Mouse (Mus musculus) ES-E14 (cell line): ENCODE measurements around the gene Gm3646. TPM values are rescaled to one million over a fixed set of nuclear protein-coding genes. Genes with fewer than 3 reads are reported as not detected.

Experiments used
- DNase-seq: peaks from one replicate; pipeline ENCODE4 v3.0.0-alpha.2; 2013; ENCODE audit warnings: low read depth, low spot score
- H3K27ac ChIP-seq: 2 replicates; pipeline ENCODE4 v1.5.1; 2012; ENCODE audit warnings: low read depth, mild to moderate bottlenecking, low read length, moderate library complexity, mixed read lengths; ENCODE audit not compliant: poor library complexity, insufficient read depth, severe bottlenecking
- H3K36me3 ChIP-seq: 2 replicates; pipeline ENCODE4 v1.6.1; 2012; ENCODE audit warnings: mild to moderate bottlenecking, low read length, moderate library complexity, mixed read lengths; ENCODE audit not compliant: control insufficient read depth, poor library complexity, insufficient read depth, severe bottlenecking
- H3K4me1 ChIP-seq, 2 experiments: fragments of 150-350 bp in 1 of 2; sonication (generic) in 1 of 2; 2 replicates each; pipeline ENCODE4 v1.6.1; 2012; ENCODE audit warnings: low read length in 2 of 2, mild to moderate bottlenecking in 1 of 2, mixed read lengths in 1 of 2; ENCODE audit not compliant: control insufficient read depth in 2 of 2, insufficient read depth in 2 of 2, poor library complexity in 1 of 2
- H3K4me3 ChIP-seq, 2 experiments: fragments of 150-350 bp in 1 of 2; sonication (generic) in 1 of 2; 2 replicates each; pipeline ENCODE4 v1.5.1; 2012; ENCODE audit warnings: low read length in 2 of 2, low read depth in 1 of 2, mild to moderate bottlenecking in 1 of 2, mixed read lengths in 1 of 2; ENCODE audit not compliant: insufficient read depth in 1 of 2, poor library complexity in 1 of 2, severe bottlenecking in 1 of 2
- H3K9ac ChIP-seq: 2 replicates; pipeline ENCODE4 v1.6.1; 2012; ENCODE audit warnings: low read depth, mild to moderate bottlenecking, low read length, mixed read lengths; ENCODE audit not compliant: poor library complexity, insufficient read depth, severe bottlenecking
- H3K9me3 ChIP-seq: fragments of 150-350 bp; sonication (generic); 2 replicates; pipeline ENCODE4 v1.6.1; 2012; ENCODE audit warnings: low read depth, mild to moderate bottlenecking, low read length; ENCODE audit not compliant: control insufficient read depth, insufficient read depth
- CHD2 ChIP-seq: IDR thresholded peaks from 2 replicates; pipeline ENCODE4 v1.6.1; 2014; ENCODE audit warnings: mild to moderate bottlenecking, low read depth, low read length, inconsistent platforms
- HCFC1 ChIP-seq: IDR thresholded peaks from 2 replicates; pipeline ENCODE4 v1.6.1; 2012; ENCODE audit warnings: low read length, inconsistent platforms, borderline replicate concordance; ENCODE audit not compliant: insufficient read depth
- MAFK ChIP-seq: IDR thresholded peaks from 2 replicates; pipeline ENCODE4 v1.6.1; 2014; ENCODE audit warnings: mild to moderate bottlenecking, low read depth, low read length, inconsistent platforms; ENCODE audit not compliant: insufficient read depth
- ZC3H11A ChIP-seq: IDR thresholded peaks from 2 replicates; pipeline ENCODE4 v1.6.1; 2012; ENCODE audit warnings: low read depth, mild to moderate bottlenecking, inconsistent platforms, low read length, borderline replicate concordance
- ZNF384 ChIP-seq: IDR thresholded peaks from 2 replicates; pipeline ENCODE4 v1.6.1; 2012; ENCODE audit warnings: low read depth, low read length, inconsistent platforms
- in situ Hi-C, 2 experiments: fragments of 600-800 bp; cut with MboI; formaldehyde crosslinking; loops; one replicate each; pipeline ENCODE4 v1.15.1; 2025; ENCODE audit warnings: low sequenced_read_pairs in 2 of 2, inconsistent platforms in 1 of 2; ENCODE audit not compliant: unreplicated experiment in 2 of 2
- total RNA-seq: library from RNA; depleted of rRNA; stranded (reverse); fragments of 300-350 nt; gene quantifications from 2 replicates; pipeline ENCODE4 v1.2.3, GENCODE M21; 2012

The Gm3646 gene
- total RNA-seq, 1 experiment: not detected

- Histone ChIP-seq H3K27ac (no peak overlapping the region), H3K9me3 (no peaks in the 10 kb centered on the region), H3K36me3 (no peaks in the 10 kb centered on the region), H3K9ac (no peak overlapping the region), H3K4me3 (no peak overlapping the region), H3K4me1 (no peaks in the 10 kb centered on the region)
- TF ChIP-seq ZC3H11A: no peak
- TF ChIP-seq ZNF384: no peak
- no peak for TF ChIP-seq CHD2
- no peak for TF ChIP-seq HCFC1
- no peak for TF ChIP-seq MAFK
- DNase-seq: no peak
- in situ Hi-C loops: no loop called here
These were observed 19.1 kb upstream of the Gm3646 start for GRCm38 (mm10) chr1:39824240-39824639.

GRCm38 (mm10) chr1:39819596-39819995 is 14.5 kb upstream of the Gm3646 start:
- DNase-seq: no peak
- Histone ChIP-seq H3K4me3 (no peak overlapping the region), H3K9me3 (no peaks in the 10 kb centered on the region), H3K9ac (no peak overlapping the region), H3K36me3 (no peaks in the 10 kb centered on the region), H3K4me1 (no peaks in the 10 kb centered on the region), H3K27ac (no peak overlapping the region)
- in situ Hi-C loops: no loop called here
- TF ChIP-seq CHD2 (no peak), MAFK (no peak), ZC3H11A (no peak), ZNF384 (no peak), HCFC1 (no peak)

- H3K9ac ChIP-seq: no peak overlapping the region
- H3K4me1 ChIP-seq: no peaks in the 10 kb centered on the region
- peak; percentile 72 for TF ChIP-seq CHD2
- TF ChIP-seq ZC3H11A: no peak
- no peaks in the 10 kb centered on the region for H3K9me3 ChIP-seq
- DNase-seq: no peak
- no peak overlapping the region for H3K27ac ChIP-seq
- in situ Hi-C loops: no loop called here
- H3K36me3 ChIP-seq: no peaks in the 10 kb centered on the region
- H3K4me3 ChIP-seq: no peak overlapping the region
These were observed 10.6 kb upstream of the Gm3646 start for GRCm38 (mm10) chr1:39815766-39816165.

- no peak for DNase-seq
- in situ Hi-C loops: no loop called here
- no peaks in the 10 kb centered on the region for H3K4me1 ChIP-seq
These were observed 7.9 kb upstream of the Gm3646 start for GRCm38 (mm10) chr1:39813067-39813466.

GRCm38 (mm10) chr1:39804789-39805188 is 343 bp downstream of the Gm3646 start:
- H3K4me3 ChIP-seq: no peak overlapping the region
- no peaks in the 10 kb centered on the region for H3K9me3 ChIP-seq
- in situ Hi-C loops: no loop called here
- no peak overlapping the region for H3K27ac ChIP-seq
- no peaks in the 10 kb centered on the region for H3K4me1 ChIP-seq
- DNase-seq: no peak
- H3K9ac ChIP-seq: no peak overlapping the region
- no peak for TF ChIP-seq MAFK
- TF ChIP-seq ZC3H11A: no peak
- TF ChIP-seq CHD2: no peak
- no peak for TF ChIP-seq HCFC1
- TF ChIP-seq ZNF384: no peak
- no peaks in the 10 kb centered on the region for H3K36me3 ChIP-seq

More at GRCm38 (mm10) chr1:39813067-39813466, 7.9 kb upstream of the Gm3646 start:
- H3K9ac ChIP-seq: no peak overlapping the region
- no peaks in the 10 kb centered on the region for H3K36me3 ChIP-seq
- no peaks in the 10 kb centered on the region for H3K9me3 ChIP-seq
- H3K4me3 ChIP-seq: no peak overlapping the region
- H3K27ac ChIP-seq: no peak overlapping the region
- no peak for TF ChIP-seq CHD2
